Mouse (Mus musculus) A20 (cell line): ENCODE results near the gene Eif2ak4.

ENCODE experiments used
- DNase-seq: peaks from one replicate; pipeline ENCODE4 v3.0.0-alpha.2; 2011; ENCODE audit warnings: low read depth, low spot score

Eif2ak4 gene

GRCm38 (mm10) chr2:118507126-118507525 lies 118.7 kb downstream of the Eif2ak4 start:
- DNase-seq, result no peak

- no peak for DNase-seq
Observed at GRCm38 (mm10) chr2:118509688-118510446, 121.4 kb downstream of the Eif2ak4 start.

- no peak for DNase-seq
Observed at GRCm38 (mm10) chr2:118510447-118511310, 122.3 kb downstream of the Eif2ak4 start.

- DNase-seq, result no peak
Observed at GRCm38 (mm10) chr2:118511779-118512417, 123.5 kb downstream of the Eif2ak4 start.

GRCm38 (mm10) chr2:118512418-118513377 lies 124.3 kb downstream of the Eif2ak4 start:
- DNase-seq, result no peak

- peak; percentile 43 for DNase-seq
Observed at GRCm38 (mm10) chr2:118520042-118520933, 131.9 kb downstream of the Eif2ak4 start.

GRCm38 (mm10) chr2:118522265-118522664 lies 133.8 kb downstream of the Eif2ak4 start:
- no peak for DNase-seq

- no peak for DNase-seq
Observed at GRCm38 (mm10) chr2:118523163-118523730, 134.8 kb downstream of the Eif2ak4 start.

- DNase-seq, result no peak
Observed at GRCm38 (mm10) chr2:118524811-118525210, 136.4 kb downstream of the Eif2ak4 start.
